Mouse (Mus musculus) layer of hippocampus, postnatal 36 days (tissue): ENCODE data around the gene 1700122O11Rik. TPM values are rescaled to one million over a fixed set of nuclear protein-coding genes. Genes with fewer than 3 reads are reported as not detected.

ENCODE experiments used
- DNase-seq, 2 experiments: peaks; one replicate each; pipeline ENCODE4 v3.0.0; 2022
- total RNA-seq, 2 experiments: library from RNA; stranded (reverse); gene quantifications; 2 replicates each; pipeline ENCODE4 v1.2.3; 2021

Gene 1700122O11Rik
- total RNA-seq, 2 experiments from 2014 or later = not detected

DNA sequence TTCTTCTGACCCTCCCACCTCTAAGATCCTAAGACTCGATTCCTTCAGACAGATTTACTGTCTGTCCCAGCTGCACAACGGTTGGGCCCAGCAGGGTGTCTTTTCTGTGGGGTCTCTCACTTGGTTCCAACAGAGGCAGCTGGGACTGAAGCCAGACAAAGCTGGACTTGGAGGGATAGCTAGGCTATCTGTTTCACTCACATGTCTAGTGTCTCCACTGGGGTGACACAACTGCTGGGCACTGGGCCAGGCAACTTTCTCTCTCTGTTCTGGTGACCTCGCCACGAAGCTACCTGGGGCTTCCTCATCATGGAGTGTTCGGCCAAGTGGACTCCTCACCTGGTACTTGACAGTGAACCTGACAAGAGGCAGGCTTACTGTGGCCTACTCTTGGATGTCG, 10.4 kb downstream of the 1700122O11Rik start:
- DNase-seq = no peak

- no peak for DNase-seq
Measured at GRCm38 (mm10) chr17:48027019-48027418, 11.1 kb downstream of the 1700122O11Rik start.

DNA sequence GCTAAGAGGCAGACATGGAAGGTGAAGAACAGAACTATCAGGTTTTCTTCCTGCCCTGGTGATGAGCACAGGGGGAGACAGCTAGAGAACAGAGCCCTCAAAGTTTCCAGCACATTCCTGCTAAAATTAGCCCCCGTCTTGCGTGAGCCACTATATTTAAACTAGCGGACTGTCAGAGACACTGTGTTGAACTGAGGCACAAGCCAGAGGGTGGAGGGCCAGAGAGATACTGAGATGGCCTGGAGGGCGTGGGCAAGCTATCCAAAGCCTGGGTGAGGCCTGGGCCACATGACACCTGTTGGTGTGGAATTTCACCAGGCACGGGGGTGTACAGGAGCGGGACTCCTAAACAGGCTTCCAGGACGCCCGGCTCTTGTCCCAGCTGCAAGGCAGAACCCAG, 14.0 kb downstream of the 1700122O11Rik start:
- no peak for DNase-seq

GRCm38 (mm10) chr17:48019585-48019984, 18.5 kb downstream of the 1700122O11Rik start:
- DNase-seq = no peak

GRCm38 (mm10) chr17:48016566-48016965, 21.5 kb downstream of the 1700122O11Rik start:
- DNase-seq = no peak

- DNase-seq = no peak
Measured at GRCm38 (mm10) chr17:48012561-48012960, 25.5 kb downstream of the 1700122O11Rik start.

DNA sequence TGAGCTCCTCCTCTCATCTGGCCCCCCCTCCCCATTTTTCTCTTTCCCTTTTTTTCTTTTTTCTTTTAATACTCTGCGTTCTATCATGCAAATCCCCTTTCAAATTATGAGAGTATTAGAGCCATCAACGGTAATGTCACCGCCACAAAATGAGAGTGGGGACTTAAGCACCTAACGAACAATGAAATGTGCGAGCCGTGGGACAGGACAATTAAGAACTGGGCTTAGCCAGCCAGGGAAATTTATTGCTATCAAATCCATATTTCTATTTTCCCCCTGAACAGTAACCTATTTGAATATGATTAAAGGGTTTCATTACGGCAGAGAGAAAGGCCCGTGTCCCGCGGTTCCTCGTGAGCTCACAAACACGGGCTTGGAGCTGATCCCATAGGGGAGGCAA, 27.0 kb downstream of the 1700122O11Rik start:
- DNase-seq = no peak

- DNase-seq = no peak
Measured at GRCm38 (mm10) chr17:48010283-48010682, 27.8 kb downstream of the 1700122O11Rik start.

- no peak for DNase-seq
Measured at GRCm38 (mm10) chr17:48005816-48006215, 32.3 kb downstream of the 1700122O11Rik start.

DNA sequence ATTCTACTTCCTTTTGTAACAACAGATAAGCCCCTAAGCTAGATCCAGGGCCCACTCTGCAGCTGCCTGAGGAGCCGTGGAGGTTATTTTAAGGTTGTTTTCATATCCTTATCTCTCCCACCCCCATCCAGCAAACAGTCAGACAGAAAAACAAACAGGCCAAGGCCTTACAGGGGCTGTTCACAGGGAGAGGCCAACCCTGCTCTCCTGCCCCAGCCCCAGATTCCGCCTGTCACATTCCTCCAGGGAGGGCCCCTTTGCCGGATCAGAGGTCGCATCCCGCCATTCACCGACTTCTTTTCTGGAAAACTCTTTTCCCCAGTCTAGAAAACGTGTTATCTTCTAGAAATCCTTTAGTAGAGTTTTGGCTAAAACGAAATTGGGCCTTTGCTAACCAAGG, 33.0 kb downstream of the 1700122O11Rik start:
- no peak for DNase-seq

DNA sequence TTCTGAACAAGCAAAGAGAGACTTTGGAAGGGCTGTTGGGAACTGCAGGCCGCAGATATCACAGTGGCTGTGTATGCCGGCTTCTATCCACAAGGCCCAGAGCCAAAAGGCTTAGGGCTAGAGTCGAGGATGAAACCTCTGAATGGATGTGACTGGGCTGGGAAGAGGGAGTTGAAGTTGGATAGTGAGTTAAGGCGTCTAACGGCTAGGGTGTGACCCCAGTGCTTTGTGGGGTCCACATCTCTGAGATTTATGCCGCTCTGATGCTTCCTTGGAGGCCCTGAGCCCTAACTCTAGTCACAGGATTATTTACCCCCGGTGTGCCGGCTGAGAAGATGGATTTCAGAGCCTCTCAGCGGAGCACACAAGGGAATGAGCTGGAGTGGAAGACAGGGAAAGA, 33.5 kb downstream of the 1700122O11Rik start:
- DNase-seq = no peak

DNA sequence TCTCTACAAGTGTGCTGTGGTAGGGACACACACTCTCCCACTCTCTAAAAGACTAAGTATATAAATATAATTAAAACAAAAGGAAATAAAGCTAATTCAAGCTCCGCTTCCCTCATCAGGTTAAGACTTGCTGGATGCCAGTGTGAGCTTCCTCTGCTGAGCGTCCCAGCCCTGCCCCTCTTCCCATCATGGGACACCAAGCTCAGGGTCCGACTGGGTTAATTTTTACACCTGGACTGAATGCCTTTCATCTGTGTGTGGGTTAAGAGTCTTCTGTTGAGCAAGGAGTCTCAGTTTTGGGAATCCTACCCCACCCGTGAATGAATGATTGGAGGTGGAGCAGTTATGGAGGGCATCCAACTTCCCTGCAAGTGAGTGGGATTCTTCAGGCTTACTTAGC, 35.6 kb downstream of the 1700122O11Rik start:
- no peak for DNase-seq

- DNase-seq = peak in 1 of 2 experiments; percentile 13
Measured at GRCm38 (mm10) chr17:48001586-48002361, 36.3 kb downstream of the 1700122O11Rik start.

DNA sequence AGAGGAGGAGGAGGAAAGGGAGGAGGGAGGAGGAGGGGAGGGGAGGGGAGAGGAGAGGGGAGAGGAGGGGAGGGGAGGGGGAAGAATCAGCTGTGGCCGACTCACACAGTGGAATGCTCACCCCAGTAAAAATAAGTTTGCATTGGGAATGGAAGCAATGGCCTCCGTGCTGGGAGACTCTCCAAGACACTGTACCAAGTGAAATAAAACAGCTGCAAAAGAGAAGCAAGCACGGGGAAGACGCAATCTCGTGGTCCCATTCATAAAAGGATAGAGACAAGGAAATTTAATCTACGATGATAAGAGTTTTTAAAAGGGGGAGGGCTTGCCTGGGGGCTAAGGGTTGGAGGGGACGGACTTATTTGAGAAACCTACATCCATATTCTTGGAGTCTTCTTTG, 36.9 kb downstream of the 1700122O11Rik start:
- no peak for DNase-seq

DNA sequence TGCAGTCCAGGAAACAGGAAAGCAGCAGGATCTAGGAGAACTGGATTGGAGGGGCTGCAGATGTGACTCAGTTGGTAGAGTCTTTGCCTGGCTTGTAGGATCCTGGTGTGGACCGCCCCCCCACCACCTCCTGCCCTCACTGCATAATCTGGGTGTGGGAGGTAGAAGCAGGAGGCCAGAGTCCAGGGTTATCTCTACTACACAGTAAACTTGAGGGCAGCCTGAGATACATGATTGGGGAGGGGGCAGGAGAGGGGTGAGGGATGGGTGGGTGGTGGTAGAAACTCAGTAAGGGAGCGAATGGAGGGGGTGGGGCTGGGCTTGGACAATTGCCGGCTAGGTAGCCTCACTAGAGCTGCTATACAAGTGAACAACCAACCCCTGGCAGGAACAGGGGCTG, 38.3 kb downstream of the 1700122O11Rik start:
- no peak for DNase-seq

DNA sequence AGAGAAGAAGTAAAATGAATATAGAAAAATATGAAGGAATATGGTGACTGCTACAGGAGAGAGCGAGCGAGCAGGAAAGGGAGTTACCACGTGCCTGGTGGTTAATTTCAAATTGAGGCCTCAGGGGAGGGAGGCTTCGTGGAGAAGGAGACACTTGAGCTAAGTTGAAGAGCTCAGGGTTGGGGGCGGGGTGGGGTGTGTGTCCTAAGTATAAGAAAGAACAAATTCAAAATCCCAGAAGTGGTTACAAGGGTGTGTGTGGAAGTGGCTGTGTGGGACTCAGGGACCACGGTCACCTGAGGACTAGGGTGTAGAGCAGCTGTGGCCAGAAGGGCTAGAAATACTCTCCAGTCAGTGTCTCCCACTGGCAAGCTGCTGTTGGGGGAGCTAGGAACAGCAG, 38.7 kb downstream of the 1700122O11Rik start:
- DNase-seq = no peak

DNA sequence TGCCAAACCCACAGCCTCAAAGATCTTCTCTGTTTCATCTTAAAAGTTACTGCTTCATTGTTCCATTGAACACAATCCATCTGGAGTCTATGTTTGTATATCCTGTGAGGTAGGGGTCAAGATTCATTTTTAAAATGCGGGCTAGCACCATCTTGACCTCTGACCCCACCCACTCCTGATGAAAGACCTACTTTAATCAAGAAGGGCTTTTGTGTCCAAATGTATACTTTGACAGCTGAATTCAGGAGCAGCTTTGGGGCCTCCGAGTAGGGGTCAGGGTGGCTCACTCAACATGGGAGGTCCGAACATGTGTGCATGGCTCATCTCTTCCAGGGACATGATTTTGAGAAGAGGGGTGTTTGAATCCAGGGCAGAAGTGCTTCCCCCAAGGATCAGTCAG, 40.3 kb downstream of the 1700122O11Rik start:
- DNase-seq = no peak

DNA sequence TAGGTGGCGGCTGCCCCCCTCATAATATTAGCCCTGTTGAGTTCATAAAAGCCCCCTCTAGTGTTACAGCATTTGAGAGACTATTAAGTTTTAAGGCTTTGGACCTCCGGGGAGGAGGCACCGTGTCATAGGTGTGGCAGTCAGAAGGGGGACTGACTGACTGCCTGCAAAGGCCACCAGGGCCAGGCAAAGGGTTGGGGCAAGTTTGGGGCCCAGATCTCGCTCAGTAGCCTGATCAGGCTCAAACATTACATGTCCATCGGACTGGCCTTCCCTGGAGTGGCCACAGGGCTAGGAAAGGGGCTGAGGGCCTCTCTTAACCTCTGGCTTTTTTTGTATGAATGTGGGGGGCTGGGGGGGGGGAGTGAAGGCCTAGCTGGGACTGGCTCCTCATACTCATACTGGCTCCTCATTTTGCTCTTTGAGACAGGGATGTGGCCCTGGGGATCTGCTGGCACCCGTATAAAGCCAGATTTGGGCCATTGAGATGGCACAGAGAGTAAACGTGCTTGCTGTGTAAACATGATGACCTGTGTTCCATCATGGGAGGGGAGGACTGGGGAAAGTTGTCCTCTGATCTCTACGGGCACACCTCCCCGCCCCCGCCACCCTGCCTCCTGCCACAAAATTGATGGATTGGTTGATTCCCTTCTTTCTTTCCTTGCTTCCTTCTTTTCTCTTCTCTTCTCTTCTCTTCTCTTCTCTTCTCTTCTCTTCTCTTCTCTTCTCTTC, 47.5 kb downstream of the 1700122O11Rik start:
- DNase-seq = no peak

DNA sequence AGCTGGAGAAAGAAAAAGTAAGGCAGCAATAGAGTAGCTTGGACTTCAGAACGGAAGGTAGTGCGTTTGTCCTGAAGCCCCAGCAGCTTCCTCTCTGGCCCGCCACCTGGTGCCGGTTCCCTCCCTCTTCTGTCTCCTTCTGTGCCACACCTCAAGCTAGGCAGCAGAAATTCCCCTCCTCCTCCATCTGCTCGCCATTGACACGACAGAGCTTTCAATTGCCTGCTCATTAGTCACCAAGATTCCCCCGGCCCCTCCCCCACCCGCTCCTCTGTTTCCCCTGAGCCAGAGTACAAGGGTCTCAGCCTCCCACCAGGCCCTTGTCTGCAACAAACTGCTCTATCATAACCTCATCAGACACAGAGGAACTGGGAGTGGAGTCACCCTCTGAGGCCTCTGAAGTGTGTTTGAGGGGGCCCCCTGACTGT, 48.1 kb downstream of the 1700122O11Rik start:
- no peak for DNase-seq

DNA sequence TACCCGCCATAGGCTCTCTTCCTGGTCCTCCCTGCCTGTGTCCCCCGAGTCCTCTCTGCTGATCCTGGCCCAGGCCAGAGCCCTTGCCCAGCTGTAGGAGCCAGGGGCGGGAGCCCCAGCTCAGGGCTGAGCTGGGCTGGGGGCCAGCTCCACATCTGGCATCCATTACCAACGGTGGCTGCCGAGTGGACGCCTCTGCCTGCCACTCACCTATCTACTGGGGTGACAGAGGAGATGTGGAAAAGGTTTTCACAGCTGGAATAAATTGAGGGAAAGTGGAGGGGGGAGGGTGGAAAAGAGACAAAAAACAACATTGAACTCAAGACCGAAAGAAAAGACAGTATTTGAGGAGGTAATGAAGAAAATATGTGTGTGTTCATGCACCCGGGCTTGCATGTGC, 49.3 kb downstream of the 1700122O11Rik start:
- DNase-seq = no peak

GRCm38 (mm10) chr17:47988074-47988473, 50.0 kb downstream of the 1700122O11Rik start:
- no peak for DNase-seq
